Mouse (Mus musculus): ENCODE measurements around the gene Rchy1.
"Not testable (repeated sequence)": the region's sequence is repeated elsewhere in the genome, so short reads cannot be mapped to it uniquely, and the experiment has no call there.

Gene Rchy1

GRCm38 (mm10) chr5:91959986-91960385, 2.9 kb downstream of the Rchy1 start:
- no peak for DNase-seq (ENCODE audit: low spot score)

DNA sequence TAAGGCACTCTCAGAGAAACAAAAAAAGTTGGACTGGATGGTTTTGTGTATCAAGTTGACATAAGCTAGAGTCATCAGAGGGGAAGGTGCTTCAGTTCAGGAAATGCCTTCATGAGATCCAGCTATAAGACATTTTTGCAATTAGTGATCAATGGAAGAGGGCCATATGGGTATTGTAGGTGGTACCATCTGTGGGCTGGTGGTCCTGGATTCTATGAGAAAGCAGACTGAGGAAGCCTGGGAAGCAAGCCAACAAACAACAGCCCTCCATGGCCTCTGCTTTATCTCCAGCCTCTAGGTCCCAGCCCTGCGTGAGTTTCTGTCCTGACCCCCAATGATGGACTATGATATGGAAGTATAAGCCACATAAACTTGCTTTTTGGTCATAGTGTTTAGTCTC, 3.8 kb downstream of the Rchy1 start:
- no peak for DNase-seq (ENCODE audit: low spot score)

DNA sequence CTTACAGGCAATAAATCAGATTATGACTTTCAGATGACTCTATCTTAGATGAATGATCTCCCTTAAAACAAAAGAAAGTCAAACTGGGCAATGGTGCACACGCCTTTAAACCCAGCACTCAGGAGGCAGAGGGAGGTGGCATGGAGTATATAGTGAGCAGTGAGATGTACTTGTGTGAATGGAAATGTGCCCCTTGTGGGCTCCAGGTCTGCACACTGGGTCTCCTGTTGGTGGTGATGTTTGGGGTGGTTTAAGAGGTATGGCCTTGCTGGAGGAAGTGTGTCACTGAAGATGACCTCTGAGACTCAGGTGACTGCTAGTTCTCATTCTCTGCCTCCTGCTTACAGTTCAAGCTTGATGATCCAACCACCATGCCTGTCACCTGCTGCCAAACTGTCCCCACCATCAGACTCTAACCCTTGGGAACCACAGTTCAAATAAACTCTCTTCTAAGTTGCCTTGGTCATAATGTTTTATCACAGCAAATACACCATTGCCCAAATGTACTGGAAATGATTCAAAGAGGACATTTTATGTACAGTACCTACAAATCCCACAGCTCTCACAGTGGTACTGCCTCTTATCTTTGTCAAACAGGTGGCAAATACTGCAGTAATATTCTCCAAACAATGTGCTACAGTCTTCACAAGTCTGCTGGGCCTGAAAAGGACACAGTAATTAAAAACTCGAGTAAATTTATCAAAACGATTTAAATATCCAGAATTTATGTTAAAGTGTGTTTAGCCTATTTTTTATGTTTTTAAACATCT, 5.7 kb downstream of the Rchy1 start:
- no peak for DNase-seq (ENCODE audit: low spot score)

- no peak for DNase-seq (ENCODE audit: low spot score)
These were observed 11.5 kb downstream of the Rchy1 start for GRCm38 (mm10) chr5:91951404-91951803.

DNA sequence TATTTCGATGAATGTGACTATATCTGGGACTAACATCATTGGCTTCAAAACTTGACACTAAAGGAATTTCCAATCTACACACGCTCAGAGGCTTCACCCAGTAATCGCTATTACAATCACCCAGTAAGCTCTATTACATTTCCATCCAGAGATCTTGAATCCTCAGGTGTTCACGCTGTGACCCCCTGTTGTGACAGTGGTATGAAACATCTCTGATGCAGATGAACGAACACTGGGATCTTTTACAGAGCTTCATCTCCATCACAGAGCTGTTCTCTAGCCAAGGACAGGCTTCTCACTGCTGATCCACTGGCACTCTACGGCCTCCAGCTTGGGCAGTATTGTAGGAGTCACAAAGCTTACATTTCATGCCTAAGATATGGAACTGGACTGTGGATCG, 13.4 kb downstream of the Rchy1 start:
- DNase-seq (ENCODE audit: low spot score) = no peak

- DNase-seq (ENCODE audit: low spot score) = no peak
These were observed 15.9 kb downstream of the Rchy1 start for GRCm38 (mm10) chr5:91947008-91947407.

DNA sequence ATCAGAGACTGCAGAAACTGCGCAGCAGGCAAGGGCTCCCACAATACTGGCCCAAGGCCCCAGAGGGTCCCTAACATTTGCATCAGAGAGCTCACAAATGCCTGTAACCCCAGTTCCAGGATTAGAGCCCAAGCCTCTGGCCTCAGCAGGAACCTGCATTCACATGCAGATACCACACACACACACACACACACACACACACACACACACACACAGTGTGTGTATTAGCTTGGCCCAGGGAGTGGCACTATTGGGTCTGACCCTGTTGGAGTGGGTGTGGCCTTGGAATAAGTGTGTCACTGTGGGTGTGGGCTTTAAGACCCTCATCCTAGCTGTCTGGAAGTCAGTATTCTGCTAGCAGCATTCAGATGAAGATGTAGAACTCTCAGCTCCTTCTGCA, 17.3 kb downstream of the Rchy1 start:
- DNase-seq (ENCODE audit: low spot score) = not testable (repeated sequence)

- DNase-seq (ENCODE audit: low spot score) = no peak
These were observed 49.6 kb downstream of the Rchy1 start for GRCm38 (mm10) chr5:91913231-91913630.

DNA sequence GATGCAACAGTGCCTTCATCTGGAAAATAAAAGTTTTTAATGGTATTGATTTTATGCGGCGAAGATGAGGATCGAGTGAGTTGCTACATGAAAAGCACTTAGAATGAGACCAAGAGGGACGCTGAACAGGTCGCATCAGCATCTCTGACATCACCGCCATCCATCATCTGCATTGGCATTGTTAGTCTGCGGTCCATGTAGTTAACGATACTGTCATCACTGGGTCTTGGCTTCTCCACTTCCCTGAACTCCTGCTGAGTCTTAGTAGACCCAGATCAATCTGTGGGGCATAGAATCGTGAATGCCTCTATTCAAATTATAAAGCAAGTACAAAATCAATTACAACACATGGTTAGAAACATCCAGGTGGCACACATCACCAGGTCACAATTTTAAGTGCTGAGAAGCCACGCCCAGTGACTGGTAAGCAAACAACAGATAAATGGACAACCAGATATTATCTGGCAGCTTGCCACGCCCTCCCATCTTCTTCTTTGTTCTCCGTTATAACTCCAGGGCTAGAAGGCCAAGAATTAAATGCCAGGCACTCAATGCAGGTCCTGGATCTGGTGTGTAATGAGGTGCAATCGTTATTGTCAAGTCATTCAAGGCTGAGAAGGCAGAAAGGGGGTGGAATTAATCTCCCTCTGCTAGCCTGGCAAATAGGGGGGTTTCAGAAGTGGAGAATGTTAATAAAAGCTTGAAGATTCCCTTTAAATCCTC, 51.3 kb downstream of the Rchy1 start:
- no peak for DNase-seq (ENCODE audit: low spot score)

GRCm38 (mm10) chr5:91910616-91911015, 52.3 kb downstream of the Rchy1 start:
- DNase-seq (ENCODE audit: low spot score) = no peak

DNA sequence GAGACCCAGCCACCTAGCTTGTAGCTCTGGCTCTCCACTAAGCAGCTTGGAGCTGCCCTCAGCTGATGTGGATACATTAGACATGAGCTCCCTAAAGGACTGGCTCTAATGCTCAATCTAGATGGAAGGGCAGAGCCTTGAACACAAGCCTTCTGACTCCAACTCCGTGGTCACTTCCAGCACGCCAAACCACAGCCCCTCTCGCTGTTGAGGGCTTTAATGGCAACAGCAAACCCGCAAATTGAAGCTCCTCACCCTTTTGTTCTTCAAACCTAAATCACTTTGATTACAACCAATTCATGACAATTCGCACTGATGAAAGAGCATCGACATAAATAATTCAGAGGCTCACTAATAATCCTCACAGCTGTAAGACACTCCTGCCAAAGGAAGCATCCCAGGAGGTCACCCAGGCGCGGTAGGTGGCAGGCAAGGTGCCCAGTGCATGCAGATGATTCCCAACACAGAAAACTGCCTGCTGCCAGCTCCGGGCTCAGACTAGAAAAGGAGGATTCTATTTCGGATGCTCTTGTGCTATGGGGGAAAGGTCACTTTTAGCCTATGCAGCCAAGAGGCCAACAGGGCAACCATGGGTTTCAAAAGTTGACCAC, 53.8 kb downstream of the Rchy1 start:
- no peak for DNase-seq (ENCODE audit: low spot score)
